In the genomic region with DNA sequence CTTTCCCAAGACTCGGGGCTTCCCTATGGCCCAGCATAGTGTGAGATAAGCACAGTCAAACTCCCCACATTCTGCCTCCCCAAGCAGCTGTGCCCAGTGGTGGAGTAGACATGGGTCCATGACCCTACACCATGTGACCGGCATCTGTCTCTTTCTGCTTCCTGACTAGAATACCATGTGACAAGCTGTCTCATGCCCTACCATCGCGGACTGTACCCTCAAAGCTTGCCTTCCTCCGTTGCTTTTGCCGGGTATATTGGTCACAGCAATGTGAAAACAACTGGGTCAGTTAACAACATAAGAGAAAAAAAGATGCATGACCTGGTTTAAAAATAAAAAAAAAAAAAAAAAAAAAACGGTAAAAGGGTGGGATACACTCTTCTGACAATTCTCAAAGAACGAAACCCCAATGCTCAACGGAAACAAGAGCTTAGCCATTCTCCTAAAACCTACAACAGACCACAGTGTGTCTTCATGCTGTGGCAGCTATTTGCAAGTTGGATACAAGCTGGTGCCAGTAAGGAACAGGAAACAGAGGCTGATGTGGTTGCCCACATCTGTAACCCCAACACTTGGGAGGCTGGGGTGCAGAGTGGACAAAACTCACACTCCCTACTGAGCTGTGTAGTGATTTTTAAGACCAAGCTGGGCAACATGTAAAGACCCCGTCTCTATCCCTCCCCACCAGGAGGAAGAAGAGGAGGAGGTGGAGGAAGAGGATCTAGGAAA, we compare ENCODE assay signal across 30 mouse cellular contexts. TPM values are rescaled to one million over a fixed set of nuclear protein-coding genes. Genes with fewer than 3 reads are reported as not detected.
DNase-seq lines count a peak whose midpoint lies in the region; ATAC-seq and TF ChIP-seq lines count a peak whose summit lies in the region.
"Had no signal": no experiment of that assay in that cellular context is flagged by ENCODE, and none has a peak within 500 bp of the region (broad histone marks: within the 10 kb centered on the region; RNA-seq: fewer than 3 reads in every experiment).

No protein-coding gene starts in this region.

- H3K9ac ChIP-seq in intestine, embryonic 16.5 days (ENCODE audit: low read depth, low read length), result no peak overlapping the region
- H3K9ac ChIP-seq in midbrain, postnatal 0 days (replicated peaks; ENCODE audit: low read length, poor library complexity, severe bottlenecking), result no peak overlapping the region
- H3K9ac ChIP-seq: embryonic facial prominence, embryonic 15.5 days; forebrain, embryonic 15.5 days; heart, embryonic 15.5 days; hindbrain, embryonic 15.5 days had no signal

- ATAC-seq in common myeloid progenitor, adult 5-6 weeks (replicated peaks; ENCODE audit: low read depth, poor library complexity, severe bottlenecking), result peak; percentile 94
- peak; percentile 85 for ATAC-seq in megakaryocyte progenitor cell, adult 5-6 weeks (replicated peaks; ENCODE audit: poor library complexity)
- ATAC-seq in intestine, embryonic 16.5 days, result no peak
- no peak for ATAC-seq in midbrain, postnatal 0 days (ENCODE audit: low FRiP score)
- ATAC-seq: activated CD4-positive, CD25-positive, alpha-beta regulatory T cell, adult 4 months; forebrain, embryonic 15.5 days; inflammation-experienced regulatory T-cells, adult 6 months had no signal

- WGBS in intestine, embryonic 16.5 days, result 85% methylated on average over 10 of the region's 10 CpGs
- 86% methylated on average over 10 of the region's 10 CpGs for WGBS in midbrain, postnatal 0 days

- H3K4me1 ChIP-seq in intestine, embryonic 16.5 days (ENCODE audit: control insufficient read depth, insufficient read depth, low read length), result 0 out of 2 replicates have a peak, but pooled peaks cover 4% of the 10 kb centered on the region
- H3K4me1 ChIP-seq in midbrain, postnatal 0 days (ENCODE audit: insufficient read depth, low read length), result no peaks in the 10 kb centered on the region
- H3K4me1 ChIP-seq: forebrain, embryonic 15.5 days; heart, embryonic 15.5 days; hindbrain, embryonic 15.5 days had no signal

- TF ChIP-seq CTCF in midbrain, postnatal 0 days (IDR thresholded peaks at IDR 0.05), result no peak

- H3K27ac ChIP-seq in intestine, embryonic 16.5 days (ENCODE audit: low read length), result no peak overlapping the region
- no peak overlapping the region for H3K27ac ChIP-seq in midbrain, postnatal 0 days (ENCODE audit: low read depth, low read length)
- H3K27ac ChIP-seq: embryonic facial prominence, embryonic 15.5 days; forebrain, embryonic 15.5 days; heart, adult 2 months; heart, embryonic 15.5 days; hindbrain, embryonic 15.5 days had no signal

- no peak overlapping the region for H3K4me3 ChIP-seq in intestine, embryonic 16.5 days (ENCODE audit: low read length)
- H3K4me3 ChIP-seq in midbrain, postnatal 0 days (ENCODE audit: low read depth, low read length), result no peak overlapping the region
- H3K4me3 ChIP-seq: embryonic facial prominence, embryonic 15.5 days; erythroblast, embryonic 14.5 days; forebrain, embryonic 15.5 days; heart, adult 2 months; heart, embryonic 15.5 days; hindbrain, embryonic 15.5 days had no signal

- H3K36me3 ChIP-seq in intestine, embryonic 16.5 days (ENCODE audit: control insufficient read depth, insufficient read depth, low read length), result no peaks in the 10 kb centered on the region
- H3K36me3 ChIP-seq in midbrain, postnatal 0 days (ENCODE audit: insufficient read depth, low read length), result no peaks in the 10 kb centered on the region
- H3K36me3 ChIP-seq: embryonic facial prominence, embryonic 15.5 days; forebrain, embryonic 15.5 days; heart, embryonic 15.5 days; hindbrain, embryonic 15.5 days had no signal

- no peaks in the 10 kb centered on the region for H3K9me3 ChIP-seq in intestine, embryonic 16.5 days (ENCODE audit: control insufficient read depth, low read length)
- H3K9me3 ChIP-seq in midbrain, postnatal 0 days (ENCODE audit: low read length), result no peaks in the 10 kb centered on the region
- H3K9me3 ChIP-seq: embryonic facial prominence, embryonic 15.5 days; forebrain, embryonic 15.5 days; heart, embryonic 15.5 days; hindbrain, embryonic 15.5 days had no signal

- no peak overlapping the region for H3K4me2 ChIP-seq in intestine, embryonic 16.5 days (ENCODE audit: low read depth, low read length)
- H3K4me2 ChIP-seq in midbrain, postnatal 0 days (ENCODE audit: low read depth, low read length, poor library complexity, severe bottlenecking), result no peak overlapping the region
- H3K4me2 ChIP-seq: embryonic facial prominence, embryonic 15.5 days; forebrain, embryonic 15.5 days; heart, embryonic 11.5 days; heart, embryonic 15.5 days; hindbrain, embryonic 15.5 days had no signal

- DNase-seq in 416B (ENCODE audit: low read depth), result peak; percentile 90
- peak; percentile 30 to 31 for DNase-seq in B cell, adult 2 months
- DNase-seq in neural tube, embryonic 10.5 days (ENCODE audit: extremely low spot score, low spot score), result no peak
- no peak for DNase-seq in midbrain, postnatal 0 days (ENCODE audit: low spot score)
- no peak for DNase-seq in right cerebral cortex, postnatal 10 days (ENCODE audit: low spot score in 2 of 2)
- DNase-seq: adrenal gland, postnatal 36 days; cerebellum, adult 2 months; cerebellum, postnatal 10 days; embryo, embryonic 11 days; gastrocnemius, postnatal 10 days; heart, adult 2 months; heart, postnatal 14 days had no signal

- no peaks in the 10 kb centered on the region for H3K27me3 ChIP-seq in intestine, embryonic 16.5 days (replicated peaks; ENCODE audit: control insufficient read depth, insufficient read depth, low read length)
- H3K27me3 ChIP-seq in midbrain, postnatal 0 days (ENCODE audit: insufficient read depth, low read length), result no peaks in the 10 kb centered on the region
- H3K27me3 ChIP-seq: hindbrain, embryonic 15.5 days had no signal

RNA-seq across cellular contexts. Expression of a gene that starts 17.1 kb away (rescaled TPM):
- total RNA-seq in common myeloid progenitor, adult 5-6 weeks (2017), result 7.3 and 8.3 TPM in 2 replicates
- 1.8 and 2.8 TPM in 2 replicates for total RNA-seq in megakaryocyte progenitor cell, adult 5-6 weeks (2015)
- 3.0 and 3.2 TPM in 2 replicates for total RNA-seq in megakaryocyte progenitor cell, adult 5-6 weeks (2017)
- 17.8 and 18.1 TPM in 2 replicates for polyA plus RNA-seq in intestine, embryonic 16.5 days (2015; fragmentation: Nextera tagmentation; extraction: Ambion mirVana)
- 9.6 and 10.6 TPM in 2 replicates for total RNA-seq in midbrain, postnatal 0 days (2014; rRNA removed)
- 5.6 and 6.7 TPM in 2 replicates for polyA plus RNA-seq in midbrain, postnatal 0 days (2015; fragmentation: Nextera tagmentation; extraction: Ambion mirVana)

RNA-seq across cellular contexts. Expression of a gene that starts 17.7 kb away (rescaled TPM):
- total RNA-seq in common myeloid progenitor, adult 5-6 weeks (2017), result not detected in 2 replicates
- not detected in 2 replicates for total RNA-seq in megakaryocyte progenitor cell, adult 5-6 weeks (2015)
- total RNA-seq in megakaryocyte progenitor cell, adult 5-6 weeks (2017), result not detected in 2 replicates
- 0.57 and 1.7 TPM in 2 replicates for polyA plus RNA-seq in intestine, embryonic 16.5 days (2015; fragmentation: Nextera tagmentation; extraction: Ambion mirVana)
- total RNA-seq in midbrain, postnatal 0 days (2014; rRNA removed), result not detected in 2 replicates
- not detected in 2 replicates for polyA plus RNA-seq in midbrain, postnatal 0 days (2015; fragmentation: Nextera tagmentation; extraction: Ambion mirVana)
- total RNA-seq: adrenal gland, adult 18-20 months; adrenal gland, postnatal 36 days; gastrocnemius, postnatal 10 days; gastrocnemius, postnatal 4 days; heart, adult 2 months; heart, postnatal 14 days; MEL had no signal
- polyA plus RNA-seq: activated CD4-positive, CD25-positive, alpha-beta regulatory T cell, adult 4 months; C2C12; cerebellum, adult 2 months; embryonic facial prominence, embryonic 11.5 days; embryonic facial prominence, embryonic 15.5 days; erythroblast, embryonic 14.5 days; forebrain, embryonic 11.5 days; forebrain, embryonic 15.5 days; heart, adult 2 months; heart, embryonic 11.5 days; heart, embryonic 15.5 days; hindbrain, embryonic 11.5 days; hindbrain, embryonic 15.5 days; inflammation-experienced regulatory T-cells, adult 6 months had no signal

RNA-seq across cellular contexts. Expression of a gene that starts 35.1 kb away (rescaled TPM):
- 1.4 and 2.5 TPM in 2 replicates for total RNA-seq in common myeloid progenitor, adult 5-6 weeks (2017)
- 1.9 and 2.1 TPM in 2 replicates for total RNA-seq in megakaryocyte progenitor cell, adult 5-6 weeks (2015)
- total RNA-seq in megakaryocyte progenitor cell, adult 5-6 weeks (2017), result 2.7 and 3.6 TPM in 2 replicates
- 8.1 and 8.5 TPM in 2 replicates for polyA plus RNA-seq in intestine, embryonic 16.5 days (2015; fragmentation: Nextera tagmentation; extraction: Ambion mirVana)
- total RNA-seq in midbrain, postnatal 0 days (2014; rRNA removed), result 14.9 and 15.5 TPM in 2 replicates
- polyA plus RNA-seq in midbrain, postnatal 0 days (2015; fragmentation: Nextera tagmentation; extraction: Ambion mirVana), result 6.8 and 7.6 TPM in 2 replicates

Comparison
In these comparisons a context has a peak if more than half of its experiments do, and no peak if none do; other contexts are left out.
1. DNase-seq: peak in 416B (single experiment) and B cell, adult 2 months (2 of 2); none in neural tube, embryonic 10.5 days (single experiment), midbrain, postnatal 0 days (single experiment) and right cerebral cortex, postnatal 10 days (0 of 2).
2. ATAC-seq: peak in common myeloid progenitor, adult 5-6 weeks (single experiment) and megakaryocyte progenitor cell, adult 5-6 weeks (single experiment); none in intestine, embryonic 16.5 days (single experiment) and midbrain, postnatal 0 days (single experiment).